Mouse (Mus musculus) embryonic fibroblast, embryonic 13.5 days (primary cell): ENCODE data around the gene Olfr1357.

Source experiments
- CTCF ChIP-seq: IDR thresholded peaks from 2 replicates; pipeline ENCODE4 v1.5.1; 2011; ENCODE audit warnings: mild to moderate bottlenecking, control low read depth, low read length, moderate library complexity, borderline replicate concordance; ENCODE audit not compliant: insufficient read depth
- POLR2A ChIP-seq: IDR thresholded peaks from 2 replicates; pipeline ENCODE4 v1.6.1; 2011; ENCODE audit warnings: low read depth, mild to moderate bottlenecking, control low read depth, low read length, moderate library complexity

DNA sequence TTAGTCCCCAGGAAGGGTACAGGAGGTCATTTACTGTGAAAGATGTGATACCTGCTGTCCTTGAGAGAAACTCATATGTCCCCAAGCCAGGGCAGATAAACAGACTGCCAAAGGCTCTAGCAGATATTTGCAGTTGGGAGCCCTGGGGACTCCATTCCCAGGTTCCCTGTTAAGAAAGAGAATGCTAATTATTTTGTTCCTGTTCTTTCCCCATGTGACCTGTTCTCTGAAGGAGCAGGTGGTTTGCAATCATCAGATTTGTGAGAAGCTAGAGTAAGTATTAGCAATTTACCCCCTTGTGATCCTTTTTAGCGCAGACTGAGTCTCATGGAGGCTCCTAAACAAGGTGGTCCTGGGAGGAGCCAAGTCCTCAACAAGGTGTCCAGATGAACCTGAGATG is at the start of gene Olfr1357:
- no peak for TF ChIP-seq CTCF
- no peak for TF ChIP-seq POLR2A
